Mouse (Mus musculus): Measurements from ENCODE around the gene Mrps7.

The Mrps7 gene

DNA sequence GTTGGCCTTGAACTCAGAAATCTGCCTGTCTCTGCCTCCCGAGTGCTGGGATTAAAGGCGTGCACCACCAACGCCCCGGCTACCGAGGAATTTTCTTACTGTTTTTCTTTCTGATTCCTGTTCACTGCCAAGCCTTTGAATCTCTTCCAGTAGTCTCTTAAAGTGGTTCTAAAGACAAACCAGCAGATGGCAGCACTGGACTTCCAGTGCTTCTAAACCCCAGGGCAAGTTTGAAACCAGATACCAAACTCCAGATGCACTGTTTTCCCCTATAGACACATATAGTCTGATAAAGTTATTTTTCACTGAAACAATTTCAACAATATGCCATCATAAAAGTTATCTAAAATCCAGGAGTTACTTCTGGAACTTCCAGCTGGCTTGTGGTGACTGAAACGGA, 43.7 kb downstream of the Mrps7 start:
- no peak for DNase-seq (ENCODE audit: low read depth)

DNA sequence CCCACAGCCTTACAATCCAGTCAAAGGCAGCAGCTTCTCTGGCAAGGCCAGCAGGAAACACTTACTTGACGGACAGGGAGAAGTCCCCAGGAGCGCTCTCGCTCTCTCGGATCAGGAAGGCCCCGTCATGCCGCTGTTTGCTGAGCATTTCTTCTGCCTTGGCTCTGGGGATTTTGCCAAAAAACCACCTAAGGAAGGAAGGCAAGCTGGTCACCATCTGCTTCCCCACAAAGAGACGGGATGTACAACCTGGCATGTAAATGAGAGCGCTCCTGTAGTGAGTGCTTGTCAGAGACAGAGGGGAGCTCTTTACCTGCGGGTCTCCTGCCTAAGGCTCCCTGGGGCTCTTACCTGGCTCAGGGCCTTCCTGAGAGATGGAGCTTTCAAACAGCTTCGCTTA, 46.0 kb downstream of the Mrps7 start:
- no peak for DNase-seq (ENCODE audit: low read depth)

DNA sequence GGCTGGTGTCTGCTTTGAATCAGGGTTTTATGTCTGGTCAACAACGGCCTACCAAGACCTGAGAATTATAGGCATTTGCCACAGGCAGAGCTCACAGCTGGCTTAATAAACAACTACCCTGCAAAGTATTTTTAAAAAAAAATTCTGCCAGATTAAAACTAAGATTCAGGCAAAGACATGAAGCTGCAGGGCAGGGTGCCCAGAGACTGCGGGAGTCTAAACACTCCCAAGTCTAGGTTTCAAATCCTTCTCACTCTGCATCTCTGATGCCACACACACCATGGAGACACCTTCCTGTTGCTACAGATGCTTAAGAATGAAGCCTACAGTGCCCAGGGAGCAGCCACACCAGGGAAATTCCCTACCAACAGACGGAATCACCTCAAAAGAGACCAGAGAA, 48.0 kb downstream of the Mrps7 start:
- no peak for DNase-seq (ENCODE audit: low read depth)

DNA sequence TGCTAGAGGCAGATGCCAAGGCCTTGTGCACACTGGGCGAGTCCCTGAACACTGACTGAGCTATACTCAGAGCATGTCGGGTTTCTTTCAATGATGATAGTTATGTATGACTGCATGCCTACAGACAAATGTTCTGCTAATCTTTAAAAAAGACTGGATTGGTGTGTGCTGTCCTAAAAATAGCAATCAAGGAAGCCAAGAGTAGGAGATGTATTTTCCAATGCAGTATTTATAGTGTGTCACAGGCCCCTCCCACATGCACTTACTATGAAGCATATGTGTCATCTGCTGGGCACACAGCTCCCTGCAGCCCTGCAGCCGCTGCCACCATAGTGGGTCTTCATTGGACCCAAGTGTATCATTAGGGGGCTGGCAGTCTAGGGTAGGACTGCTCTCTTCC, 49.5 kb downstream of the Mrps7 start:
- no peak for DNase-seq (ENCODE audit: low read depth)

DNA sequence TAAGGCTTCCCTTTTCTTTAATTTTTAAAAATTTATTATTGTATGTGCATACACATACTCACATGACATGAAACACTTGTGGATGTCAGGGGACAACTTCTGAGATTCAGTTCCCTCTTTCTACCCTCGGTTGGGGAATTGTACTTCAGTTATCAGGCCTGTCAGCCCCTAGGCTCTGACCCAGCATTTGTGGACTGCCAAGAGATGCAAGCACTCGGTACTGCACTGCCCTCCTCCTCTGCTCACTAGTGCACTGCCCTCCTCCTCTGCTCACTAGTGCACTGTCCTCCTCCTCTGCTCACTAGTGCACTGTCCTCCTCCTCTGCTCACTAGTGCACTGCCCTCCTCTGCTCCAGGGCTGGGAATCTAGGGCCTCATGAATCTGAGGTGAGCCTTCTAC, 50.4 kb downstream of the Mrps7 start:
- DNase-seq (ENCODE audit: low read depth) = no peak
